Mouse (Mus musculus) layer of hippocampus, adult 9-11 months (tissue): ENCODE results near the gene Rnf4.

ENCODE experiments used
- DNase-seq: peaks from one replicate; pipeline ENCODE4 v3.0.0; 2022

Rnf4 gene

GRCm38 (mm10) chr5:34336775-34337450 lies 824 bp downstream of the Rnf4 start:
- DNase-seq: peak; percentile 37

GRCm38 (mm10) chr5:34340246-34340645 lies 4.2 kb downstream of the Rnf4 start:
- DNase-seq: no peak

DNA sequence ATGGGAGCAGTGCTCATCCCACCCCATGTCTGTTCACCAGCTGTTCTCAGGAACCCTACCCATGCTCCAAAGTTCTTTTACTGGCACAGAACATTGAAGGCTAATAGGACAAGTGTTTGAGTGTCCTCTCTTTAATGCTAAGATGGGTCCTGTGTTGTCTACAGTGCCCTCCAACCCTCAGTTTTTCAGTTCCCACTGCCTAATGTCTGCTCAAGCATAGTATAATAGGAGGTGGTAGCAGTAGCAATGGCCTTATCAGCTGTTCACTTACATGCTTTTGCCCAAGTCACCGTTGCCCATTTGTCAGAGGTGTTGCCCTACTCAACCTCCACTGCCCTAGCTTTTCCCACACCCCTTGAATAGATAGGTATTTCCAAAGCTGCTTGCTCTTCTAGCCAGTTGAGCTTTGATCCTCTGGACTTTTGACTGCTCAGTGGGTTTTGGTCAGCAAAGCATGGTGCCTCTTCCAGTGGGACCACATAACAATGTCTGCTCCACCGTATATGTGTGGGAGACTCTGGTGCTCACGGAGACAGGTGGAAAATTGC lies 16.1 kb downstream of the Rnf4 start:
- no peak for DNase-seq

- no peak for DNase-seq
These were observed 24.2 kb downstream of the Rnf4 start for GRCm38 (mm10) chr5:34360261-34360660.

DNA sequence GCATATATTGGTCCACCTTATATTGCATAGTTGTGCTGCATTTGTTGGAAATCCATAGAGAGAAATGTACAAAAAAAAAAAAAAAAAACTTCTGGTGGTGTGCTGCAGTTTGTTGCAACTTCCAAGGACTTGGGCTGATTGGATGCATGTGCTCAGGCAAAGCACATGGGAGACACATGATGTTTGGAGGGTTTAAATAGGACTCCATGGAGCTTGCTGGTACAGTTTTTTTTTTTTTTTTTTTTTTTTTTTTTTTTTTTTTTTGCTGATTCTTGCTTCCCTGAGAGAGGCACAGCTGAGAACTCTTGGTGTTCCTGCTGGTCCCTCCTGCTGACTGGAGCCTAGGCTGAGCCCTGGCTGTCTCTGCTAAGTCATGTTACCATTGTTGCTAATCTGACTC lies 27.0 kb downstream of the Rnf4 start:
- DNase-seq: no peak

- peak; percentile 4 for DNase-seq
These were observed 32.6 kb downstream of the Rnf4 start for GRCm38 (mm10) chr5:34368551-34369290.

DNA sequence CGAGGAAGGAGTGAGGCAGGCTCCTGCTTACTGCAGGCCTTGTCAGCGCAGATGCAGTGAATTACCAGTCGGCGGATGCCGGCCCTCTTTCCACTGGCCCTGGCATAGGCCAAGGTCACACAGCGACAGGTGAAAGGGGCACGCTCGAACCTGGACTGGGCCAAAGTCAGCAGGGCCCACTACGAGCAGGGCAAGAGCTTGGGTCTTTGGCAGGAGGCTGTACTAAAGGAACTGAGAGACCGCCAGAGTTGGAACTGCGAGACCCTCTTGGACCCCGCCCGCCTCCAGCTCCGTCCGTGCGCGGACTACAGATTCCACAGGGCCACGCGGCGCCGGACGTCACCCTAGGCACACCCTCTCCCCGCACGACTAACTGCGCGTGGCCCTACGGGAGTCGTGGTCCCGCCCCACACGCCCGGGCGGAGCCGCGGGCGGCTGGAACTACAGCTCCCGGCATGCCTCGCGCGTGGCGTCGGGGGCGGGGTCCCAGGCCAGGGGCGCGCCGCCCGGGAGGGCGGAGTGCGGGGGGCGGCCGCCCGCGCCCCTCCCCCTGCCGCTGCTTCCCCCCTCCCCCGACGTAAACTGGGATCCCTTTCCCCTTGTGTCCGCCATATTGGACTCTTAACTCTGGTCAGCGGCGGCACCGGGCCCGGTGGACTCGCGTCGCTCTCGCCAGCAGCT lies 33.4 kb downstream of the Rnf4 start, which contains the start of gene Fam193a:
TSS of gene Fam193a (plus strand) at position 593 of the 681 bp plus-strand sequence.
- peak; percentile 98 for DNase-seq

GRCm38 (mm10) chr5:34370022-34370823 lies 34.1 kb downstream of the Rnf4 start:
- peak; percentile 32 for DNase-seq

DNA sequence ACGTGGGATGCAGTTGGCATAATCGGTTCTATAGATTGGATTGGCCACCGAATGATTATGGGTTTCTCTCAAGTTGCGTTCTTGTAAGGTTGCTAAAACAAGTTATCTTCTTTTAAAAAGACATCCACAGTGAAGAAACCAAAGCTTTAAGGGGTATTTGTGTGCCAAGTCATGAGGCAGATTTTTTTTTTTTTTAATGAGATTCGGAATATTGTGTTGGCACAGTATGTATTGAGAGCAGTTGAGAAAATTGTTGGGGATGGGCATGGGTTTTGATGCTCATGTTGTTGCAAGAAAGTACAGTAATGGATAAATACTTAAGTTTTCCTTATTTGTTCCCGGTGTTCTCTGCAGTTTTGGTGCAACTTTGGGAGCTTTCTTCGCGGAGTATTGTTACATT lies 34.8 kb downstream of the Rnf4 start:
- DNase-seq: no peak

- DNase-seq: no peak
These were observed 36.1 kb downstream of the Rnf4 start for GRCm38 (mm10) chr5:34372141-34372540.

- DNase-seq: no peak
These were observed 36.5 kb downstream of the Rnf4 start for GRCm38 (mm10) chr5:34372541-34372940.

GRCm38 (mm10) chr5:34378787-34379186 lies 42.7 kb downstream of the Rnf4 start:
- DNase-seq: no peak

DNA sequence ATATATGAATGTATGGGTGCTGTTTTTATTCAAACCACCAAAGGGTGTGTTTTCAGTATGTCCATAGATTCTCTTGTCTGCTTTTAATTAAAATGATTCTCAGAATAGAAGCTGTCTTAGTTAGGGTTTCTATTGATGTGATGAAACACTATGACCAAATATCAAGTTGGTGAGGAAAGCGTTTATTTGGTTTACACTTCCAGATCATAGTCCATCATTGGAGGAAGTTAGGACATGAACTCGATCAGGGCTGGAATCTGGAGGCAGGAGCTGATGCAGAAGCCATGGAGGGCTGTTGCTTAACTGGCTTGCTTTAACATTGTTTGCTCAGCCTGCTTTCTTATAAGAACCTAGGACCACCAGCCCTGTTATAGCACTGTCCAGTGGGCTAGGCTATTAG lies 45.6 kb downstream of the Rnf4 start:
- no peak for DNase-seq

- DNase-seq: no peak
These were observed 49.5 kb downstream of the Rnf4 start for GRCm38 (mm10) chr5:34385616-34386015.

DNA sequence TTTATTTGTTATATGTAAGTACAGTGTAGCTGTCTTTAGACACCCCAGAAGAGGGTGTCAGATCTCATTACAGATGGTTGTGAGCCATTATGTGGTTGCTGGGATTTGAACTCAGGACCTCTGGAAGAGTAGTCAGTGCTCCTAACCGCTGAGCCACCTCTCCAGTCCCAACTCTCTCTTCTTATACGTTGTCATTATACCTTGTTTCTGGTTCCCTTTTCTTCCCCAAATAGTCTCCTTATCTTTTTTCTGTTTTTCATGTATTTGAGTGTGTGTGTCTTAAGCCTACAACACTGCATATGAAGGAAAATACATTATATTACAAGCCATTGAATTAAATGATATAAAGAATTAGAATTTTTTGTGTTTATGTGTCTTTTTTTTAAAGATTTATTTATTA lies 50.7 kb downstream of the Rnf4 start:
- no peak for DNase-seq

- DNase-seq: no peak
These were observed 57.2 kb downstream of the Rnf4 start for GRCm38 (mm10) chr5:34393251-34393650.

DNA sequence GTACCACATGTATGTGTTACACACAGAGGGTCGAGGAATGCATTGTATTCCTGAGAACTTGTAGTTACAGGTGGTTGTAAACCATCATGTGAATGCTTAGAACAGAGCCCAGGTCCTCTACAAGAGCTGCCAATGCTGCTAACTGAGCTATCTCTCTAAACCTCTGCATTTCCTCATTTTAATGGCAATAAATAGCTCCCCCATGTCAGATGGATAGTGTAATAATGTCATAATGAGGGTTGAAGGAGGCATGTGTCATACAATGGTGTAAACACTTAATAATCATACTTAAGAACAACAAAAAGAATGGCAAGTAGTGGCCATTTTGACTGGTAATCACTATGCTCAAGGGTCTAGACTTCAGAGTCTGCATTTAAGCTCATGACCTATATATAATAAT lies 59.3 kb downstream of the Rnf4 start:
- DNase-seq: no peak

DNA sequence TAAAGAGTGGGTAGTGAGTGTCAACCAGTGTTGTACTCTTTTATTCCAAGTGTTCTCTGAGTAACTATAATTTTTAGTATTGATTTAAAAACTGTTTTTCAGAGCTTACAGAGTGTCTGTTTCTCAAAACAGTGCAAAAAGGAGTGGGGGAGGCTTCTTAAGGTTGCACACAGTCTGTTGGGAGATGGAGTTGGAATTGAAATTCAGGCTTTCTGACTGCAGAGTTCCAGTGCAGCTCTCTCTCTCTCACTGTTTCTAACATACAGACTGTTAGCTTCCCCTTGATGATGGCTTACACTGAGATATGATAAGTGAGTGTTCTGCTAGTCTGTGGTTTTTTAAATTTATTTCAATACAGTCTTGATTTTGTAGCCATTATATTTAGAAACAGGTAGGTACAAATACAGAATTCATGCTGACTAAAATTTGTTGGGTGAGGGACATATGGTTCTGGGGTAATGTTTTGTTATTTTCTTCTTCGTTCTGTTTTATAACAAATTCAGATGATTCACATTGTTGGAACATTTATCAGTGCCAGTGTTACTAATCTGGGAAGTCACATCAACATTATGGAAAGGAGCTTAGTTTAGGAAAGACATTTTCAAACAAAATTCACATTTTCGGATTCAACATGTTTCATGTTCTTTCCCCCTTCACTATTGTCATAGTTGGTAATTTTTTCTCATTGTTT lies 59.9 kb downstream of the Rnf4 start:
- no peak for DNase-seq

DNA sequence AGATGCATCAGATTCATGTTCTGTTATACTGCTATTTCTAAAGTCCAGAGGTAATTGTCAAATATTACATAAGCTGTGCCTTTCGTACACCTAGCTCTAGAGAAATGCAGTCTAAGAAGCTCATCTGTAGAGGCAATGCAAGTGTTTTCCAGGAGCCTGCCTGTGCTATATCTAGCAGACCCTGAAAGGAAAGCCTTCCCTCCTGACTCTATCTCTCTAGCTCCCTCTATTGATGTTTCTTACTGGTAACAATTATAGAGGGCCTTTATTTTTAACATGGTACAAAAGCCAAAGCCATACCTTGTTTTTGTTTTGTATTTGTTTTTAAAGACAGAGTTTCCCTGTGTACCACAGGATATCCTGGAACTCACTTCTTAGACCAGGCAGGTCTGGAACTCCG lies 61.8 kb downstream of the Rnf4 start:
- DNase-seq: no peak

- DNase-seq: no peak
These were observed 62.2 kb downstream of the Rnf4 start for GRCm38 (mm10) chr5:34398326-34398725.
